Mouse (Mus musculus): ENCODE measurements around the gene Nr4a2. TPM values are rescaled to one million over a fixed set of nuclear protein-coding genes. Genes with fewer than 3 reads are reported as not detected.

Gene Nr4a2
- total RNA-seq (2014; rRNA removed) (under 0.01 and 0.07 TPM in 2 replicates), polyA plus RNA-seq (2012; rRNA removed) (0.11 and 0.42 TPM in 2 replicates)

DNA sequence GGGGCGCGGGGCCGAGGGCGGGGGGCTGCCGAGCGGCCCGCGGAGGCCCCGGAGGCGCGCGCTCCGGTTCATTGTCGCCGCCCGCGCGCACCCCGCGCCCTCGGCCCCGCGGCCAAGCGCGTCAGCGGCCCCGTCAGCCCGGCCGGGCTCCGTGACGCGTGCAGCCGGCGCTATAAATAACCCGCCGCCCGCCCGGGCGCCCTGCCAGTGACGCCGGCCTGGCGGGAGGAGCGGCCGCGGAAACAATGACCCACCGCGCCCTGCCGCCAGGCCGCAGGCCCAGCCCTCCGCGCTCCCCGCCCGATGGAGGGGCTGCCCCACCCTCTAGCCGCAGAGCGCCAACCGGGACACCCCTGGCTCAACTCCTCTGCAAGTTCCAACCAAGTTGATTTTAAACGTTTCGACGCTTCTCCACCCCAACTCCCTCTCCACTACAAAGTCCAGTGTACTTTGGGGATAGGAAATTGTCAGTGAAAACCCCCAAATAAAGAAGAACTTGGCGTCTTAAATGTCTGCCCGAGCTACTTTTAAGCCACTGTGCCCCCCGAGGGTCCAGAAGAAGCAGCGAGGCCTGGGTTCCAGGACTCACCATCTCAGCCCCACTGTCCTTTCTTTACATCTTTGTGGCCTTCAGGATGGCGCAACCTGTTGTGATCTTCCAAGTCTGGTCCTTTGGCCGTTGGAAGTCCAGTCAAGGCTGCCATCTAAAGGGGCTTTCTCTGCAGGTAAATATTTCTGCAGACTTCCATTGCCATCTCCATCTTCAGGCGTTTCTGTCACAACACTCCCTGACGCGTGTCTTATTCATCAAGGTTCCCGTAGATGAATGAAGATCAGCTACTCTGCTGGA, at the start of gene Nr4a2:
TSS of gene Nr4a2 (minus strand) at position 13 of the 850 bp plus-strand sequence.
- Histone ChIP-seq H3K4me3 (ENCODE audit: insufficient read depth, low read depth, low read length) (peak within 1 kb of the TSS; percentile 99), H3K4me1 (ENCODE audit: control insufficient read depth, insufficient read depth, low read length) (peaks cover 5% of the 10 kb centered on the region; the same call in 1 of the 2 replicates), H3K36me3 (ENCODE audit: control insufficient read depth, insufficient read depth, low read length) (no peaks in the 10 kb centered on the region), H3K27ac (replicated peaks; ENCODE audit: insufficient read depth, low read depth, low read length) (peak within 1 kb of the TSS; percentile 61), H3K27me3 (ENCODE audit: control insufficient read depth, insufficient read depth, low read length) (no peaks in the 10 kb centered on the region), H3K79me2 (ENCODE audit: control insufficient read depth, insufficient read depth, low read length) (no peaks in the 10 kb centered on the region), H3K9ac (ENCODE audit: low read depth, low read length) (peak within 1 kb of the TSS; percentile 99)
- peak; percentile 60 for DNase-seq (ENCODE audit: extremely low read depth, low read depth, low spot score)
- WGBS = 8% methylated on average over 63 of the region's 69 CpGs
- TF ChIP-seq CTCF (IDR thresholded peaks at IDR 0.05; ENCODE audit: low read depth, low read length) (no peak), POLR2A (IDR thresholded peaks at IDR 0.05; ENCODE audit: extremely low read depth, insufficient read depth, low read length) (peak; percentile 45; the same call in 1 of the 2 replicates)

GRCm38 (mm10) chr2:57165416-57165815, 41.6 kb upstream of the Nr4a2 start:
- no peak overlapping the region for H3K4me3 ChIP-seq (ENCODE audit: insufficient read depth, low read depth, low read length)
- H3K79me2 ChIP-seq (ENCODE audit: control insufficient read depth, insufficient read depth, low read length) = no peaks in the 10 kb centered on the region
- TF ChIP-seq CTCF (IDR thresholded peaks at IDR 0.05; ENCODE audit: low read depth, low read length) (no peak), POLR2A (IDR thresholded peaks at IDR 0.05; ENCODE audit: extremely low read depth, insufficient read depth, low read length) (no peak)
- no peaks in the 10 kb centered on the region for H3K27me3 ChIP-seq (ENCODE audit: control insufficient read depth, insufficient read depth, low read length)
- H3K36me3 ChIP-seq (ENCODE audit: control insufficient read depth, insufficient read depth, low read length) = no peaks in the 10 kb centered on the region
- DNase-seq (ENCODE audit: extremely low read depth, low read depth, low spot score) = no peak
- H3K9ac ChIP-seq (ENCODE audit: low read depth, low read length) = no peak overlapping the region
- H3K27ac ChIP-seq (replicated peaks; ENCODE audit: insufficient read depth, low read depth, low read length) = no peak overlapping the region
- WGBS = 82% methylated on average over 1 of the region's 1 CpGs
- no peaks in the 10 kb centered on the region for H3K4me1 ChIP-seq (ENCODE audit: control insufficient read depth, insufficient read depth, low read length)

DNA sequence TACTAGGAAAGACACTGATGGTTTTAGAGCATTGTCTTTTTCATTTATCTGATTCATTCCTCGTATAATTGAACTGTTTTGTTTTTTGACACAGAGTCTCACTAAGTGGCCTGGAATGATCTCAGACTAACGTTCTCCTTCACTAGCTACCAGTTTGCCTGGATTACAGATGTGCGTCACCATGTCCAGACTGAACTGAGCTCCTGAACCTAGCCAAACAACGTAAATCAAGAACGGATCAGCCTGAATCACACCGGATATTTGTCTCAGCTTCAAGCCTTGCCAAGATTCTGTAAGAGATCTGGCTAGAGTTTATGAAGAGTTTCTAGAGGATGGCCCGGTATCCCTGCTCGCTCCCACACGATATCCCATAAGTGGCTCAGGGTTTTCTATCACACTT, 33.0 kb upstream of the Nr4a2 start:
- TF ChIP-seq CTCF (IDR thresholded peaks at IDR 0.05; ENCODE audit: low read depth, low read length) (no peak), POLR2A (IDR thresholded peaks at IDR 0.05; ENCODE audit: extremely low read depth, insufficient read depth, low read length) (no peak)
- H3K27ac ChIP-seq (replicated peaks; ENCODE audit: insufficient read depth, low read depth, low read length) = no peak overlapping the region
- H3K36me3 ChIP-seq (ENCODE audit: control insufficient read depth, insufficient read depth, low read length) = no peaks in the 10 kb centered on the region
- no peaks in the 10 kb centered on the region for H3K27me3 ChIP-seq (ENCODE audit: control insufficient read depth, insufficient read depth, low read length)
- WGBS = 83% methylated on average over 9 of the region's 9 CpGs
- no peaks in the 10 kb centered on the region for H3K4me1 ChIP-seq (ENCODE audit: control insufficient read depth, insufficient read depth, low read length)
- no peaks in the 10 kb centered on the region for H3K79me2 ChIP-seq (ENCODE audit: control insufficient read depth, insufficient read depth, low read length)
- H3K4me3 ChIP-seq (ENCODE audit: insufficient read depth, low read depth, low read length) = no peak overlapping the region
- DNase-seq (ENCODE audit: extremely low read depth, low read depth, low spot score) = no peak
- no peak overlapping the region for H3K9ac ChIP-seq (ENCODE audit: low read depth, low read length)

DNA sequence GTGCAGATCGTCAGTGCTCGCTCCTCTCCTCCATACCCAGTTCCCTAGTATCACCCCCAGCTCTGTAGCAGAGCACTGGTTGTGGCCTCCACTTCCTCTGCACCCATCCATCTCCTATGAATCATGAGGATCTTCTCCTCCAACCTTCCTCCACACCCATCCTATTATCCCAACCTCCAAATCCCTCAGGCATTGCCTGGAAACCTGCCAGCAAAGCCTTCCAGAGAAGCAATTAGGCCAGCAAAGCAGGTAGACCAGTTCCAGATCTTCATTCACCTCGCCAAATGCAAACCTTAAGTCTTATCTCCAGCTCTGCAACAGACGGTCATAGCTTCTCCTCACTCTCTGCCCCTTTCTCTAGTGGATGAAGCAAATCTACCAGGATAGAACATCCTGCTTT, 26.0 kb upstream of the Nr4a2 start:
- no peak overlapping the region for H3K9ac ChIP-seq (ENCODE audit: low read depth, low read length)
- no peak for DNase-seq (ENCODE audit: extremely low read depth, low read depth, low spot score)
- H3K79me2 ChIP-seq (ENCODE audit: control insufficient read depth, insufficient read depth, low read length) = no peaks in the 10 kb centered on the region
- H3K4me1 ChIP-seq (ENCODE audit: control insufficient read depth, insufficient read depth, low read length) = no peaks in the 10 kb centered on the region
- H3K27ac ChIP-seq (replicated peaks; ENCODE audit: insufficient read depth, low read depth, low read length) = no peak overlapping the region
- H3K4me3 ChIP-seq (ENCODE audit: insufficient read depth, low read depth, low read length) = no peak overlapping the region
- H3K27me3 ChIP-seq (ENCODE audit: control insufficient read depth, insufficient read depth, low read length) = no peaks in the 10 kb centered on the region
- H3K36me3 ChIP-seq (ENCODE audit: control insufficient read depth, insufficient read depth, low read length) = no peaks in the 10 kb centered on the region
- TF ChIP-seq CTCF (IDR thresholded peaks at IDR 0.05; ENCODE audit: low read depth, low read length) (no peak), POLR2A (IDR thresholded peaks at IDR 0.05; ENCODE audit: extremely low read depth, insufficient read depth, low read length) (no peak)
- WGBS = 82% methylated on average over 4 of the region's 4 CpGs

GRCm38 (mm10) chr2:57148231-57148630, 24.4 kb upstream of the Nr4a2 start:
- Histone ChIP-seq H3K79me2 (ENCODE audit: control insufficient read depth, insufficient read depth, low read length) (no peaks in the 10 kb centered on the region), H3K9ac (ENCODE audit: low read depth, low read length) (no peak overlapping the region), H3K36me3 (ENCODE audit: control insufficient read depth, insufficient read depth, low read length) (no peaks in the 10 kb centered on the region), H3K27ac (replicated peaks; ENCODE audit: insufficient read depth, low read depth, low read length) (no peak overlapping the region), H3K4me3 (ENCODE audit: insufficient read depth, low read depth, low read length) (no peak overlapping the region), H3K4me1 (ENCODE audit: control insufficient read depth, insufficient read depth, low read length) (no peaks in the 10 kb centered on the region), H3K27me3 (ENCODE audit: control insufficient read depth, insufficient read depth, low read length) (no peaks in the 10 kb centered on the region)
- 83% methylated on average over 2 of the region's 2 CpGs for WGBS
- TF ChIP-seq POLR2A (IDR thresholded peaks at IDR 0.05; ENCODE audit: extremely low read depth, insufficient read depth, low read length) (no peak), CTCF (IDR thresholded peaks at IDR 0.05; ENCODE audit: low read depth, low read length) (no peak)
- DNase-seq (ENCODE audit: extremely low read depth, low read depth, low spot score) = peak; percentile 61
